Mouse (Mus musculus) megakaryocyte, embryonic 14.5 days (primary cell): Measurements from ENCODE around the gene Psg17.

Experiments used
- FLI1 ChIP-seq: IDR thresholded peaks from 2 replicates; pipeline ENCODE4 v1.6.1; 2012; ENCODE audit warnings: low read length, inconsistent platforms, mixed read lengths
- GATA1 ChIP-seq: IDR thresholded peaks from 3 replicates; pipeline ENCODE4 v1.6.1; 2012; ENCODE audit warnings: mixed read lengths, low read length, inconsistent platforms, borderline replicate concordance

DNA sequence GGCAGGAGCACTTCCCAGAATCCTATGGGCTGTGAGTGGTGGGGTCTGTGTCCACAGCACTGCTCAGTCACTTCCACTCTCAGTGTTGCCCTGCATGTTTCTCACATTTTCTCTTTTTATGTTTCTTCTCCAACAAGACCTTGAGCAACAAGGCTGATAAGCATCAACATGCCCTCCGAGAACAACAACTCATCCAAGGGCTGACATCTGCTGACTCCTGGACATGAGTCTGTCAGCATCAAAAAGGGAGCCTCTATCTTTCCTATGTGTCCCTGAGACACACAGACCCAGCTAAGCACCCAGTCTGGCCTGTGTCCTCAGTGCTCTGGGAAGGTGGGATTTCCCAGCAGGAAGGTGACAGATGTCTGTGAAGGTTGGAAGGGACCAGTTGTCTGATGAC, 23.0 kb downstream of the Psg17 start, which contains the start of gene Psg19:
- TF ChIP-seq GATA1 (no peak), FLI1 (no peak)
